Mouse (Mus musculus): Measurements from ENCODE around the gene Nin.

- TF ChIP-seq E2F4 (IDR thresholded peaks at IDR 0.05; ENCODE audit: insufficient read depth) (no peak), USF1 (IDR thresholded peaks at IDR 0.05; ENCODE audit: low read depth) (no peak), POLR2A (IDR thresholded peaks at IDR 0.05; ENCODE audit: insufficient read length, low read depth) (no peak), MAX (IDR thresholded peaks at IDR 0.05; ENCODE audit: low read depth) (no peak)
Measured at GRCm38 (mm10) chr12:70047281-70047680, 66.2 kb downstream of the Nin start.
